Mouse (Mus musculus) megakaryocyte, embryonic 14.5 days (primary cell): ENCODE measurements at regions not wholly inside any gene's neighbourhood (a gene's known extent, or its start where the extent isn't known, plus 50 kb on each side); places are given as distances from the start of the nearest gene placed in this dataset.

ENCODE experiments used
- FLI1 ChIP-seq: IDR thresholded peaks from 2 replicates; pipeline ENCODE4 v1.6.1; 2012; ENCODE audit warnings: low read length, inconsistent platforms, mixed read lengths
- GATA1 ChIP-seq: IDR thresholded peaks from 3 replicates; pipeline ENCODE4 v1.6.1; 2012; ENCODE audit warnings: mixed read lengths, low read length, inconsistent platforms, borderline replicate concordance

GRCm38 (mm10) chr4:152799392-152799791, 321.7 kb upstream of the Kcnab2 start:
- TF ChIP-seq GATA1 (no peak), FLI1 (no peak)
